Mouse (Mus musculus): ENCODE measurements around the gene Arl4c. TPM values are rescaled to one million over a fixed set of nuclear protein-coding genes. Genes with fewer than 3 reads are reported as not detected.

Gene Arl4c
- total and polyA plus RNA-seq, 2 experiments: 0.86 to 1.4 TPM

- Histone ChIP-seq H3K27me3 (ENCODE audit: control insufficient read depth, insufficient read depth, low read length) (no peaks in the 10 kb centered on the region), H3K4me1 (ENCODE audit: control insufficient read depth, insufficient read depth, low read length) (no peaks in the 10 kb centered on the region), H3K79me2 (ENCODE audit: control insufficient read depth, insufficient read depth, low read length) (no peaks in the 10 kb centered on the region), H3K9ac (ENCODE audit: low read depth, low read length) (no peak overlapping the region), H3K27ac (replicated peaks; ENCODE audit: insufficient read depth, low read depth, low read length) (no peak overlapping the region), H3K4me3 (ENCODE audit: insufficient read depth, low read depth, low read length) (no peak overlapping the region), H3K36me3 (ENCODE audit: control insufficient read depth, insufficient read depth, low read length) (no peaks in the 10 kb centered on the region)
- no peak for DNase-seq (ENCODE audit: extremely low read depth, low read depth, low spot score)
- WGBS: 90% methylated on average over 4 of the region's 4 CpGs
- TF ChIP-seq POLR2A (IDR thresholded peaks at IDR 0.05; ENCODE audit: extremely low read depth, insufficient read depth, low read length) (no peak), CTCF (IDR thresholded peaks at IDR 0.05; ENCODE audit: low read depth, low read length) (no peak)
Measured at GRCm38 (mm10) chr1:88624376-88624775, 77.6 kb downstream of the Arl4c start.

GRCm38 (mm10) chr1:88623541-88624115 is 78.4 kb downstream of the Arl4c start:
- no peak overlapping the region for H3K27ac ChIP-seq (replicated peaks; ENCODE audit: insufficient read depth, low read depth, low read length)
- no peak for DNase-seq (ENCODE audit: extremely low read depth, low read depth, low spot score)
- H3K36me3 ChIP-seq (ENCODE audit: control insufficient read depth, insufficient read depth, low read length): no peaks in the 10 kb centered on the region
- TF ChIP-seq POLR2A (IDR thresholded peaks at IDR 0.05; ENCODE audit: extremely low read depth, insufficient read depth, low read length): no peak
- no peak for TF ChIP-seq CTCF (IDR thresholded peaks at IDR 0.05; ENCODE audit: low read depth, low read length)
- H3K9ac ChIP-seq (ENCODE audit: low read depth, low read length): no peak overlapping the region
- no peak overlapping the region for H3K4me3 ChIP-seq (ENCODE audit: insufficient read depth, low read depth, low read length)
- no peaks in the 10 kb centered on the region for H3K79me2 ChIP-seq (ENCODE audit: control insufficient read depth, insufficient read depth, low read length)
- H3K27me3 ChIP-seq (ENCODE audit: control insufficient read depth, insufficient read depth, low read length): no peaks in the 10 kb centered on the region
- WGBS: 94% methylated on average over 8 of the region's 8 CpGs
- no peaks in the 10 kb centered on the region for H3K4me1 ChIP-seq (ENCODE audit: control insufficient read depth, insufficient read depth, low read length)

Other genes starting within 250 kb of the Arl4c start
- 0.07 and 0.09 TPM in 2 replicates for gene Glrp1, start 192.2 kb downstream of the Arl4c start, total RNA-seq (2014; rRNA removed)
- gene Glrp1, start 192.2 kb downstream of the Arl4c start, polyA plus RNA-seq (2012; rRNA removed): 0.04 TPM in 1 of 2 replicates, not detected in the other